Mouse (Mus musculus): ENCODE data around the gene Bach2.

Gene Bach2

DNA sequence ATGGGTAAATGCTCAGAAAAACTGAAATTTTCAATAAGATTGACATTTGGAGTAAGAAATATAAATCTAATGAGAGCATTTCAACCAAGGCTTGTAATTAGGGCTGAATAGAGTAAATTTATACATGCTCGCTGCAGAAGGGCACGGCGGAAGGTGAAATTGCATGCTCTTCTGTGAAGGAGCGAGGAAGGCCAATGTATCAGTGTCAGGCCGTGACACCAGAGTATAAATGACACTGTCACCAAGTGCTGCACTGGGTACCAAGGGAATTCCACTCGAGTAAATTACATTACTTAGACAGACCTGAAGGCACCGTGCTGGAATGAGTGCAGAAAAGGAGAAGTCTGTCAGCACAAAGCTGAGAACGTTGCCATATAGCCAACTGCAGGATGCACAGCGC lies 190.1 kb downstream of the Bach2 start:
- DNase-seq (ENCODE audit: low spot score in 2 of 2) = no peak

- no peak for DNase-seq (ENCODE audit: low spot score in 2 of 2)
These were observed 191.5 kb downstream of the Bach2 start for GRCm38 (mm10) chr4:32430136-32430535.

- DNase-seq (ENCODE audit: low spot score in 2 of 2) = no peak
These were observed 192.4 kb downstream of the Bach2 start for GRCm38 (mm10) chr4:32430981-32431380.

GRCm38 (mm10) chr4:32432271-32432781 lies 193.7 kb downstream of the Bach2 start:
- DNase-seq (ENCODE audit: low spot score in 2 of 2) = no peak

DNA sequence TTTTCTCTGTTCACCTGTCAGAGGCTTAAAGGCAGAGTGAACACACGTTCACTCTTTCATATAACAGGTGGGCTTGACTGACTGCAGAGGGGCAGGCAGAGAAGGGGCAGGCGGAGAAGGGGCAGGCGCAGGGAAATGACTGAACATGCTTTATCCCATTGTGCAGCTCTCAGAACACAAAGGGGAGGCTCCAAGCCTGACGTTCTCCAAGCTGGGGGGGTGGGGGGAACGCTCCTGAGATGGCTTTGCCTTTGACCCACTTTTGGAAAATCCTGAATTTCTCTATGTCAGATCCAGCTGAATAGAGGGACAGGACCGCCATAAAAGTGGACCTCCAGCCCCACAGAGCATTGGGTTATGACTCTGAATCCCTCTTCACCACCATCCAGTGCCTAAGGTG lies 194.3 kb downstream of the Bach2 start:
- DNase-seq (ENCODE audit: low spot score in 2 of 2) = no peak

DNA sequence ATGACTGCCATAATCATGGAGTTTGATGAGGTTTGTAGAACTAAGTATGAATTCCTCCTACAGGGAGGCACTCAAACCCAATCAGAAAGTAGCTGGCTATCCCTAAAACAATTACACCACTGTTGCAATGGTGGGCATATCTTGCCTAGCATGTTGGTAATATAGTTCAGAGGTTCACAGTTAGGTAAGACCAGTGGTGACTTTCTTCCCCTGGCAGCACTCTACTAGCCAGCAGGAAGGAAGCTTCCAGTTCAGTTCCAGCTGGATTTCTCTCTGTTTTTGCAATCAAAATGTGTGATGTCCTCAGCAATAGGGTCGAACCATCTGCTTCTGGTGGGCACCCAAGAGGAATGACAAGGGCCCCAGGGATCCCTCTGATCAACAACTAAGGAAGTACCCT lies 196.0 kb downstream of the Bach2 start:
- no peak for DNase-seq (ENCODE audit: low spot score in 2 of 2)

- DNase-seq (ENCODE audit: low spot score in 2 of 2) = peak; percentile 21 to 48
These were observed 201.6 kb downstream of the Bach2 start for GRCm38 (mm10) chr4:32439974-32440739.

- DNase-seq (ENCODE audit: low spot score in 2 of 2) = no peak
These were observed 202.1 kb downstream of the Bach2 start for GRCm38 (mm10) chr4:32440740-32441072.

GRCm38 (mm10) chr4:32444671-32445196 lies 206.1 kb downstream of the Bach2 start:
- no peak for DNase-seq (ENCODE audit: low spot score in 2 of 2)

- DNase-seq (ENCODE audit: low spot score in 2 of 2) = no peak
These were observed 209.2 kb downstream of the Bach2 start for GRCm38 (mm10) chr4:32447850-32448249.

- no peak for DNase-seq (ENCODE audit: low spot score in 2 of 2)
These were observed 223.4 kb downstream of the Bach2 start for GRCm38 (mm10) chr4:32461986-32462385.

GRCm38 (mm10) chr4:32463065-32463464 lies 224.5 kb downstream of the Bach2 start:
- no peak for DNase-seq (ENCODE audit: low spot score in 2 of 2)

- no peak for DNase-seq (ENCODE audit: low spot score in 2 of 2)
These were observed 225.9 kb downstream of the Bach2 start for GRCm38 (mm10) chr4:32464540-32464939.

DNA sequence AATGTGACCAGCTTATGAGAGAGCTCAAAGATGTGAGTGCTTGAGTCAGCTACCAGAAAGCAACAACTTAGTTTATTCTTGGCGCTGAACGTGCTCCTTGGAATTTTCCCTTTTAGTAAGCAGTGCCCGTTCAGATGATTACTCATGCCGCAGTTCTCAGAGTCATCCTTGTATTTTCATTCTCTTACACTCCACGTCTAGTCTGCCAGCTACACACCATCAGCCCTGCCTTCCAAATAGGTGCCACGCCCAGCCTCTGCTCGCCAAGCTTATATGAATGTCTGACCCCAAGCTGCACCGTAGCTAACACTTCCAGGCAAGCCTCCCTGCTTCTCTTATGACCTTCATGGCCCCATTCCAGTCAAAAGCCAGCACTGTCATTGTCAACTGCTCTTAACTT lies 227.4 kb downstream of the Bach2 start:
- DNase-seq (ENCODE audit: low spot score in 2 of 2) = no peak

DNA sequence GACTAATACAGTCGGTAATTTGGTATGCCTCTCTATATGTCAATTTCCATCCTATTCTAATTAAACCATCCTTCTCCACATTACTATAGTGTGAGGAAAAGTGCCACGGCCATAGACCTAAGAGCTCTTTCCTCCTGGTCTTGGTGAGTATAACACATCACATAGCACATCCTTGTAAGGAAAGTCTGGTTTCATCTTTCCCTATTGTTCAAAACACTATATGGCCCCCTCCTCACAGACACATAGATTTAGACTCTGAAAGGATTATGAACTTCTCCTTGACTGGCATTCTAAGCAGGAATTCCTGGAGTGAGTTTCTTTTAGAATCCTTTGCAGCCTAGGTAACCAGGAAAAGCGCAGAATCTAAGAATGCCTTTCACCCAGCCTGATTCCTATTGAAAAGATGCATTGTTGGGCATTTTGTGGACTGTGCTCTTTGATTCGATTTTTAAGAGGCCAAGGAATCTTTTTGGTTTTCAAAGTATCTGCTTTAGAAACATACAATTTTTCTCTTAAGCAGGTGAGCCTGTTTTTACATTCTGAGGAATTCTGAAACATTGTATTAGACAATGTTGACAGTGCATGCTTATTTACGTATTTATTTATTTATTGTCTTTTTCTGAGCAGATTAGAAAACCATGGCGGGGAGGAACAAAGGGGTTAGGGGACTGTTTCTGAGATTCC lies 239.5 kb downstream of the Bach2 start:
- no peak for DNase-seq (ENCODE audit: low spot score in 2 of 2)

DNA sequence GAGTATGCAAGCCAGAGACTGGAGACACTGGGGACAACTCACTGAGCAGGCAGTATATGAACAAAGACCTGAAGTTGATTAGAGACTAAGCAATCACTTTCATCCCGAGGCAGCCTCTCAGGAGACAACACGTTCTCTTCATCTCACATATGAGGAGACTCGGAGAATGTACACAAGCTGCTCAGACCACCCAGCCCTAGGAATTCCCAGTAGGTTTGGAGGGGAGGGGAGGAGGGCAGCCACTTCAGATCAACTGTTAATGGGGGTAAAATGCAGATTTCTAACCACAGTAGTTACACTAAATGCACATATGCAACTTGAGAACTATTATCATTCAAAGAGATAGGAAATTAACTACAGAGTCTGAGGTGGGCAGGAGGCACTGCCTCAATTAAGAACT lies 240.6 kb downstream of the Bach2 start:
- DNase-seq (ENCODE audit: low spot score in 2 of 2) = no peak

- no peak for DNase-seq (ENCODE audit: low spot score in 2 of 2)
These were observed 241.4 kb downstream of the Bach2 start for GRCm38 (mm10) chr4:32479801-32480700.

- no peak for DNase-seq (ENCODE audit: low spot score in 2 of 2)
These were observed 242.9 kb downstream of the Bach2 start for GRCm38 (mm10) chr4:32481366-32482055.

DNA sequence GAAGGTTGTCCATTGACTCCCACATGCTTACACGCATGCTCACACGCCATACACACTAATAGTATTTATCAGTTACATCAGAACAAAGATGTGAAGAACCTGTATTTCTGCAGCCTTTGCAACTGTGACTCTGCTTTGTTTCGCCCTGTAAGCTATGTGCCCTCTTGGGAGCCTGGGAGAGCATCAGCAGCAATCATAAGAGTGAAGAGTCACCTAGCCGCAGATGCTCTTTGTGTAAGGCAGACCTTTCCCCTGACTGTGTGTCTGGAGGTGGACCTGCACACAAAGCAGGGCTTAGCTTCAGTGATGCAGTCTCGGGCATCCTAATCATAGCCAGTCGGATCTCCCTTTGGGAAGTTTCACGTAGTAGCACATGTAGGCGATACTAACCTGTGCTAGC lies 243.5 kb downstream of the Bach2 start:
- no peak for DNase-seq (ENCODE audit: low spot score in 2 of 2)

DNA sequence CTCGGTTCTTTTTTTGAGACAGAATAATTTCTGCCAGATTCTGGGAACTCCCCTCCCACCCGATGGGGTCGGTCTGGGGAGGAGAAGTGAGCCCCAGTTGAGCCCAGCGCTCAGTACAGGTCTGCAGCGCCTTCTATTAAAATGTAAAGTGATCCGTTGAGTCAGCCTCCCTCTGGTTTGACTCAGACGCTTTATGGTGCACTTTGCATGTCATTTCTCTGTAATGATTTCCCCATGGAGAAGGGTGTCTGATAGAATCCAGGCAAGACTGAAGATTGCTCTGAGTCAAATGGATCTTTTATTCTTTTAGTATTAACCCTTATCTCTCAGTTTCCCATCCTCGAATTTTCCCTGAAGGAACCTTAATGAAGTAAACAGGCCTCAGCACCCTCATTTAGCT lies 244.3 kb downstream of the Bach2 start:
- DNase-seq (ENCODE audit: low spot score in 2 of 2) = no peak

DNA sequence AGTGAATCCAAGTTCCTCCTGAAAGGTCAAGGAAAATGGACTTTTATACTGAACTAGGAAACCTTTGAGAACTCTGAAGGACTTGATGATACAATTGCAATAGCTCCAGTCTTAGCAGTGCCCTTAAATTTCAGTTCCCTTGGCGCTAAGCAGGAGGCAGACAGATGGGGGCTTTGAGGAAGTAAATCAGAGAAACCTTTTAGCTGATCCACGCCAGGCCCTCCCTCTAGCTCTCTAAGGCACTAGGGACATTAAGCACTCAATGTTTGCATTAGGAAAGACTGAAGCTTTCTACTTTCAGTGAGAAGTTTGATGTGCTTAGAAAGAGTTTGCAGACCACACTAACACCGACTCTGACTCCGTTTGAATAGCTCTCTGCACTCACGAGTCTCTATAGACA lies 247.2 kb downstream of the Bach2 start:
- no peak for DNase-seq (ENCODE audit: low spot score in 2 of 2)

Measured in natural killer cell, adult 2 months (primary cell).